Mouse (Mus musculus) heart, postnatal 14 days (tissue): Measurements from ENCODE around the gene Gpr62. TPM values are rescaled to one million over a fixed set of nuclear protein-coding genes. Genes with fewer than 3 reads are reported as not detected.

ENCODE experiments used
- DNase-seq, 2 experiments: peaks; one replicate each; pipeline ENCODE4 v3.0.0; 2021 to 2022
- intact Hi-C: fragments of 180-260 bp; cut with DNase I; formaldehyde crosslinking; loops from one replicate; pipeline ENCODE4 v1.15.1; 2025
- total RNA-seq, 2 experiments: library from RNA; stranded (reverse); gene quantifications; 2 replicates each; pipeline ENCODE4 v1.2.3; 2021

Gene Gpr62
- total RNA-seq, 2 experiments from 2014 or later, result 0.10 TPM; not detected in 1

GRCm38 (mm10) chr9:106433389-106433788 lies 32.3 kb downstream of the Gpr62 start:
- no peak for DNase-seq
- intact Hi-C loops, result no loop called here

DNA sequence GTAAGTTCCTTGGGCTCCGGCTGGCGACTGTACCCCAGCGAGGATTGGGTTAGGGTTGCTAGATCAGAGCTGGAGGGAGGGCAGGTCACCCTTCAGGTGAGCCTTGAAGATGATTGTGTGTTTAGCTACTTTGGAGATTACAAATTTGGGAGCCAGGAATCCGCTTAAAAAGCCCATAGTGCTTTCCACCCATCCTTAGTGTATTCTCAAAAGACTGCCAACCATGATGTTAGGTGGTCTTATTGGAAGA lies 35.8 kb downstream of the Gpr62 start:
- intact Hi-C loops, result no loop called here
- no peak for DNase-seq

GRCm38 (mm10) chr9:106429221-106430014 lies 36.3 kb downstream of the Gpr62 start, which contains the start of gene Rpl29:
Gene Rpl29 (plus strand): TSS chr9:106429454.
- peak; percentile 93 to 96 for DNase-seq
- intact Hi-C loops, result loop anchor here (2.0 kb wide), 1 partner anchor 45 kb away; the partner anchor contains the start of gene Rrp9

DNA sequence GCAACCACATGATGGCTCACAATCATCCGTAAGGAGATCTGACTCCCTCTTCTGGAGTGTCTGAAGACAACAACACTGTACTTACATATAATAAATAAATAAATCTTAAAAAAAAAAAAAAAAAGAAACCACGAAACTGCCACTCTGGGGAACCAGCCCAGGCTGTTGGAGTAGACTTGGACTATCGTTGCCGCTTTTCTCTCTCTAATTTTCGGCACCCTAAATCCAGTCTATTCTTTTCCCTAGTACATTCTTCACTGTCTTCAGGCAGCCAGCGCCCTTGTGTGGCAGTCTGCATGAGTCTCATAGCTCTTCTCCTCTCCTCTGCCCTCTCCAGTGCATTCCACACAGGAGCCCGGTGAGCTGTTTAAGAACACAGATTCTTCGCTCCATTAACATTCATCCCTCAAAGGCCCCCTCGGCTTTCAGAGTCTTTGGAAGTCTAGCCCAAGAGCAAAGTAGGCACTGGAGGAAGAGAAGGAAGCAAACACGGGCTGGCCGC lies 37.0 kb downstream of the Gpr62 start:
- no peak for DNase-seq
- intact Hi-C loops, result loop anchor here (2.0 kb wide), 1 partner anchor 46 kb away; the partner anchor contains the start of gene Rrp9

- intact Hi-C loops, result loop anchor here (1.0 to 2.0 kb wide), 2 partner anchors 71 to 133 kb away; no protein-coding TSS in a partner anchor
- DNase-seq, result peak; percentile 81 to 93
These were observed 43.9 kb downstream of the Gpr62 start for GRCm38 (mm10) chr9:106421865-106422160.

- no peak for DNase-seq
- intact Hi-C loops, result loop anchor here (2.0 kb wide), 1 partner anchor 70 kb away; no protein-coding TSS in a partner anchor
These were observed 44.5 kb downstream of the Gpr62 start for GRCm38 (mm10) chr9:106421033-106421864.

DNA sequence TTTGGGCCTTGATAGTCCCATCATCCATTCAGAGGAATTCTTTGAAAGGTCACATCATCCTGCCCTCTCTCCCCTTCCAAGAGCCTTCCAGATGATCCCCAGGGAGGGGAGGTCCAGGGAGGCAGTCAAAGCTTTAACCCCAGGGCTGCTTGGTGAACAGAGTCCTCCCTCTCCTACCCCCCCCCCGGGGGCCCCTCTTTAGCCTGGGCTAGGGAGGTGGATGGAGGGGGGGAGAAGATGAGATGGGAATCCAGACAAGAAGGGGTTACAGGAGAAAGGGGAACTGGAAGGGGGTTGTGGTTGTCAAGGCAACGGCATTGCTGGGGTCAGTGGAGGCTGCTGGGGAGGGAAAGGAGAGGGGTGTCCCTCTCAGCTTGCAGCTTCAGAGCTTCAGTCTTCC lies 45.1 kb downstream of the Gpr62 start:
- intact Hi-C loops, result loop anchor here (1.0 to 2.0 kb wide), 2 partner anchors 51 to 70 kb away; no protein-coding TSS in a partner anchor
- DNase-seq, result no peak

DNA sequence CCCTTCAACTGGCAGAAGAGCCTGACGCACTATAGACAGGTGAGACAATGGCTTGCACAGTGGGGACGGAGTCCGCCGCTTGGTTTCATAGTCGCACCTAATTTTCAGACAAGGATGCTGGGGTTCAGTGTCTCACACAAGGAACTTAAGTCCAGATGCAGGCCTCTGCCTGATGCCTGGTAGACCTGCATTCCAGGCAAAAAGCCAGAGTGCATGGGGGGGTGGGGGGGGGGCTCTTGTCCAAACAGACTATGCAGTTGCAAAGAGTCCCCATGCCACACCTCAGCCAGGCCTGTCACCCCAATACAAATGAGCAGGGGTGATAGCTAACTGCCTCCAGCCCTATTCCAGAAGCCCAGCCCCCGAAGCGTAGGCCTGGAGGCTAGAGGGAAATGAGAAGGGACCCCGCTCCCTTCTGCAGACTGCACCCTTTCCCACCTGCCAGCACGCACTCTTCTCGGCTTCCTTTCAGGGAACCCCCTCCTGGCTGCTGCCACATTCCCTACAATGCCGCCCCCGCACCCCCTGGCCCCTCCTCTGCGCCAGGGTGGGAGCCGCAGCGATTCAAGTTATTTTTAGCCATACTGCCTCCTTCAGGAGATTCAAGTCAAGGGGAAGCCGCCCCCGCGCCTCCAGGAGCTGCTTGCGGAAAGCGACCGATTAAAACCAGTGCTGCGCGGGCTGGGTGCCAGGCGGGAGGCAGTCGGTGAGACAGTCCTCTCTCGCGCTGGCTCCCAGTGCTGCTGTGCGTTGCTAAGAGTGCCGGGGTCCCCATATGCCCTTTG lies 47.7 kb downstream of the Gpr62 start:
- DNase-seq, result peak; percentile 88 to 90
- intact Hi-C loops, result loop anchor here (1.0 kb wide), 1 partner anchor 12 kb away; no protein-coding TSS in a partner anchor

DNA sequence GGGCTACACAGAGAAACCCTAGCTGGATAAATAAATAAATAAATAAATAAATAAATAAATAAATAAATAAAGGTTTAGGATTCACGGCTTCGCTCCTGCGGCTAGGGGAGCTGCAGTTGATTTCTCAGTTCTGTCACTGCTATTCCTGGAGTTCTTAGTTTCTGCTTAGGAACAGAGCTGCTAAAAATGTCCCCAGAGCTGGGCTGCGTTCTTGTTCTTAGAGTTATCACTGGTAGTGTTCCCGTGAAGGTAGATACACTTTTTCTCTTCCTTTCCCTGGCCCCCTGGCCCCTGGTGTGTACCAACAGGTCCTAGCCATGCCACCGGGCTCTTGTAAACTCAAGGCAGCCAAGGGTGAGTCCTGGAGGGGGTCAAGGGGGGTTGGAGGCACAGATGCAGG lies 48.9 kb downstream of the Gpr62 start:
- DNase-seq, result no peak
- intact Hi-C loops, result no loop called here

Other genes with a start within 250 kb of the Gpr62 start
- gene Tlr9, start 243.3 kb downstream of the Gpr62 start, total RNA-seq, result under 1 TPM; 0.55 to 0.88 TPM
- 100 to 1,000 TPM; 562 to 652 TPM for gene Alas1, start 217.3 kb downstream of the Gpr62 start, total RNA-seq
- 1 to 10 TPM; 4.3 to 4.8 TPM for gene Poc1a, start 184.9 kb downstream of the Gpr62 start, total RNA-seq
- gene Dusp7, start 97.3 kb downstream of the Gpr62 start, total RNA-seq, result 10 to 100 TPM; 53.2 to 53.9 TPM
- gene Rpl29, start 36.5 kb downstream of the Gpr62 start, total RNA-seq, result 100 to 1,000 TPM; 307 to 348 TPM
- 10 to 100 TPM; 16.2 to 18.9 TPM for gene Acy1, start 27.6 kb downstream of the Gpr62 start, total RNA-seq
- gene Abhd14b, start 18.5 kb downstream of the Gpr62 start, total RNA-seq, result 1 to 10 TPM; 6.8 to 8.9 TPM
- 10 to 100 TPM; 21.9 to 22.0 TPM for gene Abhd14a, start 18.3 kb downstream of the Gpr62 start, total RNA-seq
- 10 to 100 TPM; 62.4 to 68.8 TPM for gene Pcbp4, start 12.6 kb downstream of the Gpr62 start, total RNA-seq
- 10 to 100 TPM; 19.3 to 20.3 TPM for gene Rrp9, start 10.0 kb upstream of the Gpr62 start, total RNA-seq
- gene Parp3, start 11.0 kb upstream of the Gpr62 start, total RNA-seq, result 10 to 100 TPM; 18.1 to 19.0 TPM
- not detected for gene Iqcf1, start 34.0 kb upstream of the Gpr62 start, total RNA-seq
- gene Iqcf5, start 48.6 kb upstream of the Gpr62 start, total RNA-seq, result not detected
- not detected for gene Iqcf3, start 95.7 kb upstream of the Gpr62 start, total RNA-seq
- gene Iqcf4, start 105.1 kb upstream of the Gpr62 start, total RNA-seq, result not detected
- not detected for gene Iqcf6, start 160.6 kb upstream of the Gpr62 start, total RNA-seq
- not detected for gene Grm2, start 190.1 kb upstream of the Gpr62 start, total RNA-seq
- gene Tex264, start 220.0 kb upstream of the Gpr62 start, total RNA-seq, result 10 to 100 TPM; 35.1 to 39.4 TPM